Mouse (Mus musculus): ENCODE results near the gene Mylk3.

- TF ChIP-seq CTCF (IDR thresholded peaks at IDR 0.05; ENCODE audit: low read depth, low read length) = no peak
- TF ChIP-seq TAL1 (conservative IDR thresholded peaks at IDR 0.05; ENCODE audit: low read depth, low read length) = 0 out of 2 replicates have a peak, but pooled peaks have one; percentile 21
- TF ChIP-seq GATA2 (IDR thresholded peaks at IDR 0.05; ENCODE audit: borderline replicate concordance, low read depth, low read length) = no peak
- TF ChIP-seq POLR2AphosphoS5 (IDR thresholded peaks at IDR 0.05; ENCODE audit: insufficient replicate concordance, low read depth, low read length) = no peak
- no peak for TF ChIP-seq GATA1 (IDR thresholded peaks at IDR 0.05; ENCODE audit: borderline replicate concordance, low read length)
These were observed 40.9 kb upstream of the Mylk3 start for GRCm38 (mm10) chr8:85427026-85427425.

Measured in G1E (cell line).